Mouse (Mus musculus): Measurements from ENCODE around the gene Wbp1.

- TF ChIP-seq HCFC1 (IDR thresholded peaks at IDR 0.05; ENCODE audit: borderline replicate concordance, insufficient read depth, low read length) (no peak), ZC3H11A (IDR thresholded peaks at IDR 0.05; ENCODE audit: borderline replicate concordance, low read depth, low read length) (no peak), CHD2 (IDR thresholded peaks at IDR 0.05; ENCODE audit: low read depth, low read length) (no peak), ZNF384 (IDR thresholded peaks at IDR 0.05; ENCODE audit: low read depth, low read length) (no peak), MAFK (IDR thresholded peaks at IDR 0.05; ENCODE audit: insufficient read depth, low read depth, low read length) (no peak)
Observed at GRCm38 (mm10) chr6:83122961-83123360, 1.6 kb upstream of the Wbp1 start.

Data from ES-E14 (cell line).